Mouse (Mus musculus) MN1 (cell line): ENCODE results near the gene Dcxr.
A peak's percentile ranks its signal among the peaks of the same experiment; 100 is the strongest.
"Not testable (repeated sequence)": the region's sequence is repeated elsewhere in the genome, so short reads cannot be mapped to it uniquely, and the experiment has no call there.

ENCODE experiments used
- DNase-seq: peaks from one replicate; pipeline ENCODE4 v3.0.0-alpha.2; 2016; ENCODE audit warnings: low spot score

The Dcxr gene

GRCm38 (mm10) chr11:120727169-120727527 is at the start of gene Dcxr:
Gene Dcxr, minus strand, starts transcription at chr11:120727281.
- peak; percentile 91 for DNase-seq

DNA sequence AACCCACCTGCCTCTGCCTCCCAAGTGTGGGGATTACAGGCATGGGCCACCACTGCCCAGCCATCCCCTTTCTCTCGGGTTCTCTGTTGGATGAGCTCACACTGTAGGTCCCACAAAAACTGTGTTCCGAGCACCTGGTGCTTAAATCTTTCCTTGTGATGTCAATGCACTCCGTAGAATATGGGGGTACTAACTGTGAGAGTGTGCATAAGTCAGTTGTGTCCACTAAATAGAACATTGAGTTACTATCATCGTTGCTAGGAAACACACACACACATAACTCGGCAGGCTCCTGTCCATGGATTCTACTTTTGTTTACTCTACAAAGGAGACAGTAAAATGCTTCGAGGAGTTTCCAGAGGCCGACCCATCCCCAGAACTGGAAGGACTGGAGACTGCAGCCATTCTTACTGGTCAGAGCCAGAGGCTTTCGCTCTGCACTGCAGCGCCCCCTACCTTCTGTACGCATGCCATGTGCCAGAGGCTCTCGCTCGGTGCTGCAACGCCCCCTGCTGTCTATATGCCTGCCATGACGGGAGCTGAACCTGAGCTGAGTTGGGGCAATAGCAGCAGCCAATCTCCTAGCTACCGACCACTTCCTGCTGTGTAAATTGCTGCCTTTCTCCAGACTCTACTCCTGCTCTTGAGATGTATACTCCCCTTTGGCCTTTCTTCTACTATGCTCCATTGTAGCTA is 48.8 kb upstream of the Dcxr start:
- DNase-seq: peak; percentile 93

DNA sequence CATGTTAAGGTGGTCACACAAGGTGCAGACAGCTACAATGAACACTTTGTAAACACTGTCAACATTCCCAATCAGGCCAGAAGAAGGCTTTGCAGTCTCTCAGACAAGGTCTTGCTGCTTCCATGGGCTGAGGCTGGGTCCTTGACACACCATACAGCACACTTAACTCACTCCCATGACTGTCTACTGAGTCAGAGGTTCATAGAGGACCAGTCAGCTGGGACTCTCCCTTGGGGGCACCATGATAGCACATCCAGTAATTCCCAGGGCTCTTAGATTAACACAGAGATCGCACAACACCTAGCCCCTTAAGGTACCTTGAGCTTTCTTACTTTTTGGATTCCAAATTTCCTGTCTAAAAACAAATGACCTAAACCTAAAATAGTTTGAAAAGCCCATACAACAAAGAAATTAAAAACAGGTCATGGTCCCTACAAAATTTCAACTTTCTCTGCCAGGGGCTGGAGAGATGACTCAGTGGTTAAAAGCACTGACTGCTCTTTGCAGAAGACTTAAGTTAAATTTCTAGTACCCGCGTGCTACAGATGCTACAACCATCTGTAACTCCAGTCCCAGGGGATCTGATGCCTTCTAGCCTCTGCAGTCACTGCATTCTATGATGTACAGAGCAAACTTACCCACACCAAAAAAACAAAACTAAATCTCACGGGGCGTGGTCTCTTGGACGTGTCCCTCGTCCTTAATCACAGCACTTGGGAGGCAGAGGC is 46.5 kb upstream of the Dcxr start:
- DNase-seq: no peak

DNA sequence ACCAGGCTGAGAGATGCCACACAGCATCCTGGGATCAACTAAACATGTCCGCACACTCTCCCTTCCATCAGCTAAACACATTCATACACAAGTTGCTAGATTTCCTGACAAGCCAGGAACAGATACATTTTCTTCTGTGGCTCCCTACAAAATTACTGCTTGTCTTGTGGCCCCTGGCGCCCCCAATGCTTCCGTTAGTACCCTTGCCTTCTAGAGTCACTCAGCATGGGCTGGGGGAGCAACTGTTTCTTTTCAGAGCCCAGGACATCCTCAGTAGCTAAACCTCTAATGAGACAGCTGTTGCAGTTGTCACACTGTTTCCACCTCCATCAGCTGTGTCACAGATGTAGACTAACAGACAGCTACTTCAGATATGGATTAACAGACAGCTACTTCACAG is 45.7 kb upstream of the Dcxr start:
- DNase-seq: no peak

GRCm38 (mm10) chr11:120768206-120768605 is 41.1 kb upstream of the Dcxr start:
- no peak for DNase-seq

DNA sequence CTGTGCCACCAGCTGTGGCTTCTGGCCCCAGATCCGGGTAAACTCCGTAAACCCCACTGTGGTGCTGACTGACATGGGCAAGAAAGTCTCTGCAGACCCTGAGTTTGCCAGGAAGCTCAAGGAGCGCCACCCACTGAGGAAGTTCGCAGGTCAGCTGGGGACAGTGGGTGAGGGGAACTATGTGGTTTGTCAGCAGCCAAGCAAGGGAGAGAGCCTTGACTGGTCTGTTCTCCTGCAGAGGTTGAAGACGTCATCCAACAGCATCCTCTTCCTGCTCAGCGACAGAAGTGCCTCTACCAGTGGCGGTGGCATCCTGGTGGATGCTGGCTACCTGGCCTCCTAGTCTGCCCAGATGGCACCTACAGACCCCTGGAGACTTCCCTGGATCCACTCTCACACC is 39.9 kb upstream of the Dcxr start:
- DNase-seq: not testable (repeated sequence)

DNA sequence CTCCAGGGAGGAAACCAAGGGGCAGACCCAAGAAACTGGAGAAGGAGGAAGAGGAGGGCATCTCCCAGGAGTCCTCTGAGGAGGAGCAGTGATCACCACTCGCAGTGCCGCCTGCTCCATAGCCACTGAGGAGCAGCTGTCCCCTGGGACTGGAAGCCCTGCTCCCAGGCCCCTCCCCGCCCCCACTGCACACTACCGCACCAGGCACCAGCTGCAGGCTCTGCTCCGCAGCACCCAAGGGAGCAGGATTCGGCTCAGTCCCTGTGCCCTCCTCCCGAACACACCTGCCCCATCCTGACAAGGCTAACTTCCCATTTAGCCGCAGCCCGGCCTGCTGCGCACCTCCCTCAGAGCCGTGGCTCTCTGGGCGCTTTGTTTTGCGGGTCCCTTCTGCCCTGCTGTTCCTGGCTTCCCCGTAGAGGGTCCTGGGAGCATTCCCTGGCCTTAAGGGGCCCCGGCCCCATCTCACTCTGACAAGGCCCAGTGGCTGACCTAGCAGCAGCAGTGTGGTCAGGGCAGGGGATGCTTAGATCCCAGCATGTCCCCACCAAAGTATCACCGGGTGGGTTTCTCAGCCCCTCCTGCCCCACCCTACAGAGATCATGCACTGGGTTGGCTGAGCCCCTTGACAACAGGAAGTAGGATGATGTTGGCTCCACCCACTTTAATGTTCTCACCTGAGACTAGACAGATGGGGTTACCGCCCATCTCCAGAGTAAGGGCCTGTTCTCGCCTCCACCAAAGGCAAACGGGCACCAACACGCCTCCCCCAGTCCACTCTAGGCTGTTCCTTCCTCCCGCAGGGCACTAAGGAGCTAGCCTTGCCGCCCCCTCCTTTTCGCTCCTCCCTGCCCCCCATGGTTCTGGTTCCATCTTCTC is 36.3 kb upstream of the Dcxr start:
- not testable (repeated sequence) for DNase-seq

DNA sequence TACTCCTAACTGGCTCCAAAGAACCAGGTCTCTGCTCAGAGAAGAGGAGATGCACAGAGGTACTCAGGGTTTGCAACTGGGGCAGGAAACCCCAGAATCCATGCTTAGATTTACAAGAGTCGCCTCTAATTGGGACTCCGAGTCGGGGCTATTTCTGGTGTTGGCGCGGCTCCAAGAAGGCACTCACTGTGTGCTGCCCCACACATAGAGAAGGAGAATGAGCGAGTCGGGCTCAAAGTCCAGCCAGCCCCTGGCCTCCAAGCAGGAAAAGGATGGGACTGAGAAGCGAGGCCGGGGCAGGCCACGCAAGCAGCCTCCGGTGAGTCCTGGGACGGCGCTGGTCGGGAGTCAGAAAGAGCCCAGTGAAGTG is 35.6 kb upstream of the Dcxr start, which contains the start of gene Hmga1b:
TSS of gene Hmga1b (plus strand) at position 123 of the 370 bp plus-strand sequence.
- DNase-seq: not testable (repeated sequence)

- peak; percentile 74 for DNase-seq
Observed at GRCm38 (mm10) chr11:120761811-120762671, 35.0 kb upstream of the Dcxr start.

DNA sequence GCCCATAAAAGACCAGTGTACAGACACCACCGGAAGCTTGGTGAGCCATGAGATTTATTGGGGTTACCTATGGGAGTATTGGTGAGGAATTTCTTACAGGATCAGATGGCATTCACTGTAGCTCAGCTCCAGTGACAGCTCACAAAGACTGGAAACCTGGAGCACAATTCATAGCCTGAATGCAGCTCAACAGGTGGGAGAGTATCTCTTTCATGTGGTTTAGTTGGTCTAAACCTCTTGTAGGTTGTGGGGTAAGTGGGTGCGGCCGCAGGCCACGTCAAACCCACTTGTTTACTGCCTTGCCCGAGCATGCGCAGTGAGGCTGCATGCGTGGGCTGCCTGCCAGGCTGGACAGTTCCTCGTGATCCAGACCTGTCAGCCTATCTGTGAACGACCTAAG is 33.2 kb upstream of the Dcxr start:
- no peak for DNase-seq

GRCm38 (mm10) chr11:120751606-120752005 is 24.5 kb upstream of the Dcxr start:
- no peak for DNase-seq

GRCm38 (mm10) chr11:120749430-120749829 is 22.3 kb upstream of the Dcxr start:
- DNase-seq: peak; percentile 44

GRCm38 (mm10) chr11:120747974-120748373 is 20.9 kb upstream of the Dcxr start:
- DNase-seq: no peak

GRCm38 (mm10) chr11:120744121-120744701 is 17.1 kb upstream of the Dcxr start:
- DNase-seq: no peak

- no peak for DNase-seq
Observed at GRCm38 (mm10) chr11:120740981-120741380, 13.9 kb upstream of the Dcxr start.

DNA sequence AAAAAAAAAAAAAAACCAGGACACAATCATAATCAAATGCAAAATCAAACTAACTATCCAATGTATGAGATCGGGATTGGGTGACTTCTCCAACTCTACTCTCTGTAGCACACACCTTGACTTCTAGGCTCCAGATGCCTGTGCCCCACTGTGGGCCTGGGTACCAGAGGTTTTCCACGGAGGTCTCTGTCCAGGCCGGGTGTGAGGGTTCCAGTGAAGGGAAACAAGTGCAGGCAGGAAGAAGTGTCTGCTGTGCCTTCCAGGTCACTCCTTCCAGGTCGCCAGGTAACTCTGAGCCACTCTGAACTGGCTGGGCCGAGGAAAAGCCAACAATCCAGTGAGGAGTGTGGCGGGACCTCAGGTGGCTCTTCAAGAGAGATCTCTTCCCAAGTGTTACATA is 9.3 kb upstream of the Dcxr start:
- DNase-seq: no peak

DNA sequence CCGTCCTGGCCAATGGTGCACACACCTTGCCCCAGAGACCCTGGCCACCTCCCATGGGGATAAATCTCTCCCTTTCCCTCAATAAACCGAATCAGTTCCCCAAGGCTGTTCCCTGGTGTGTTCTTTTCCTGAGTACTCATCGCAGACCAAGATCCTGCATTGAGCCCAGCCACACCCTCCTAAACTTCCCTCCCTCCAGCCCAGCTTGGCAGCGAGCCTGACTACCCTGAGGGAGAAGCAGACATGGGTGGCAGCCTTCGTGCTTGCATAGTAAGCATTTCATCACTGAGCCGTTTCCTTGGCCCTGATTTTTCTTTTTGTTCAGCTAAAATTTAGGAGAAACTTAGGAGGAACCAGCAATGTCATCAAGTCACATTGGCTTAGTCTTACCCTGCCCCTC is 6.4 kb upstream of the Dcxr start:
- DNase-seq: peak; percentile 58

DNA sequence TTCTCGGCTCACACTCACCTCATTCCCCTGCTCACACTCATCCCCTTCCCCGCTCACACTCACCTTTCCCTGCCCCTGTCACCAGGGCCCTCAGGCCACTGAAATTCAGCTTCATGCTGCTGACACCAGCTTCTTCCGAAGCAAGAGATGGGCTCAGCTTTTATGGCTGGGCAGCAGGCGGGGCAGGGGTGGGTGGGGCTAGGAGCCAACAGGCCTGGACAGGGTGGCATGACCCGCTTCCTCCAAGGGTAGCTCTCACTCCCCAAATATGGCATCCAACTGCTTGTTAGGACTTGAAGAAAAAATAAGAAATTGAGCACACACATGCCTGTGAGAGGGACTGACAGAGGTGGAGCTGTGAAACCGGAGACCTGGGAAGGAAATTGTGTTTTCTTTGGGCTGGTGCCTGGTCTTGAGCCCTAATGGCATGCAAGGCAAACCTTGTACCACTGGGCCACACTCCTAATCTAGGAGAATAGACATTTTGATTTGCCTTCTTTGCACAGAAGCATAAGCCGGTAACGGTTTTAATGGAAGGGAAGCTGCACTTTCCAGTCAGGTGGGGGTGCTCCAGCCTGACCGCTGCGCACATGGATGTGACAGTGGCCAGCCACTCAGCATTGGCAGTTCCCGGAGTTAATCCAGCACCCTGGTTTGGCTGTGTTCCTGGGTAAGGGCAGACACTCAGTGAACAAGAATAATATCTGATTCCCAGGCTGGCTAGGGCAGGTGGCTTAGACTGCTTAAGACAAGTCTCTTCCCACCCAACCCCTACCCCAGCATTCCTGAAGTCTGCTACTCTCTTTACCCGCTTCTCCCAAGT is 5.0 kb upstream of the Dcxr start, which contains the start of gene Cbr2:
TSS of gene Cbr2 (minus strand) at position 257 of the 823 bp plus-strand sequence.
- peak; percentile 68 for DNase-seq

- no peak for DNase-seq
Observed at GRCm38 (mm10) chr11:120731395-120731794, 4.3 kb upstream of the Dcxr start.

- DNase-seq: no peak
Observed at GRCm38 (mm10) chr11:120730331-120730870, 3.3 kb upstream of the Dcxr start.
